Mouse (Mus musculus) liver, embryonic 13.5 days (tissue): ENCODE measurements around the gene Abcc4. TPM values are rescaled to one million over a fixed set of nuclear protein-coding genes. Genes with fewer than 3 reads are reported as not detected.
A peak's percentile ranks its signal among the peaks of the same experiment; 100 is the strongest.

Experiments used
- ATAC-seq: fragments of 200-750 bp; cut with Nextera tagmentation; 2 replicates; pipeline ENCODE4 v1.8.0; 2017; ENCODE audit warnings: low read depth, mild to moderate bottlenecking, moderate number of reproducible peaks, moderate library complexity
- DNase-seq: peaks from one replicate; pipeline ENCODE4 v3.0.0; 2022
- H3K27ac ChIP-seq: fragments of 300-500 bp; sonication (generic); 2 replicates; pipeline ENCODE4 v1.5.1; 2015; ENCODE audit warnings: moderate library complexity, mild to moderate bottlenecking, inconsistent platforms
- H3K27me3 ChIP-seq: fragments of 300-500 bp; sonication (generic); 2 replicates; pipeline ENCODE4 v1.6.1; 2015; ENCODE audit warnings: mild to moderate bottlenecking, inconsistent platforms
- H3K36me3 ChIP-seq: fragments of 300-500 bp; sonication (generic); 2 replicates; pipeline ENCODE4 v1.6.1; 2015; ENCODE audit warnings: mild to moderate bottlenecking, inconsistent platforms
- H3K4me1 ChIP-seq: fragments of 300-500 bp; sonication (generic); replicated peaks from 2 replicates; pipeline ENCODE4 v1.6.1; 2015; ENCODE audit warnings: inconsistent platforms
- H3K4me2 ChIP-seq: fragments of 300-500 bp; sonication (generic); 2 replicates; pipeline ENCODE4 v1.6.1; 2015; ENCODE audit warnings: inconsistent platforms, mild to moderate bottlenecking, moderate library complexity
- H3K4me3 ChIP-seq: fragments of 300-500 bp; sonication (generic); replicated peaks from 2 replicates; pipeline ENCODE4 v1.5.1; 2015; ENCODE audit warnings: mild to moderate bottlenecking, inconsistent platforms
- H3K9ac ChIP-seq: fragments of 300-500 bp; sonication (generic); 2 replicates; pipeline ENCODE4 v1.6.1; 2015; ENCODE audit warnings: mild to moderate bottlenecking, inconsistent platforms
- H3K9me3 ChIP-seq: fragments of 300-500 bp; sonication (generic); replicated peaks from 2 replicates; pipeline ENCODE4 v1.6.1; 2016; ENCODE audit warnings: inconsistent platforms
- WGBS: fragments of 180-500 bp; shearing (Covaris S2); methylation state at CpG from one replicate; pipeline ENCODE4 v1.1.7; 2015; ENCODE audit not compliant: insufficient replicate concordance; 5-methylcytosine and 5-hydroxymethylcytosine counted together
- polyA plus RNA-seq: library from polyadenylated mRNA; unstranded; fragments of >200 nt; fragmentation: Nextera tagmentation; extraction: Ambion mirVana; gene quantifications from 2 replicates; pipeline ENCODE4 v1.2.1, GENCODE M21; 2015

Gene Abcc4
- polyA plus RNA-seq, 1 experiment from 2014 or later: 1.7 TPM

- H3K9me3 ChIP-seq: no peaks in the 10 kb centered on the region
- H3K27ac ChIP-seq: no peak overlapping the region
- H3K27me3 ChIP-seq: no peaks in the 10 kb centered on the region
- peak overlapping the region; percentile 8; the same call in 1 of the 2 replicates for H3K4me2 ChIP-seq
- H3K4me1 ChIP-seq: peaks cover 29% of the 10 kb centered on the region
- H3K9ac ChIP-seq: no peak overlapping the region
- DNase-seq (no peak), ATAC-seq (peak; percentile 55)
- no peak overlapping the region for H3K4me3 ChIP-seq
- WGBS: 42% methylated on average over 15 of the region's 15 CpGs
- no peaks in the 10 kb centered on the region for H3K36me3 ChIP-seq
Measured at GRCm38 (mm10) chr14:118635493-118636183, 70.4 kb downstream of the Abcc4 start.

GRCm38 (mm10) chr14:118629649-118630048 is 76.4 kb downstream of the Abcc4 start:
- no peak for ATAC-seq
- H3K4me3 ChIP-seq: no peak overlapping the region
- peaks cover 5% of the 10 kb centered on the region; the same call in 1 of the 2 replicates for H3K36me3 ChIP-seq
- no peak overlapping the region for H3K9ac ChIP-seq
- no peak overlapping the region for H3K27ac ChIP-seq
- no peak overlapping the region for H3K4me2 ChIP-seq
- no peak for DNase-seq
- no peaks in the 10 kb centered on the region for H3K27me3 ChIP-seq
- no peaks in the 10 kb centered on the region for H3K9me3 ChIP-seq
- WGBS: 74% methylated on average over 8 of the region's 8 CpGs
- no peaks in the 10 kb centered on the region for H3K4me1 ChIP-seq

- Histone ChIP-seq H3K27me3 (no peaks in the 10 kb centered on the region), H3K9ac (no peak overlapping the region), H3K27ac (no peak overlapping the region), H3K36me3 (no peaks in the 10 kb centered on the region), H3K4me2 (no peak overlapping the region), H3K4me3 (no peak overlapping the region), H3K9me3 (no peaks in the 10 kb centered on the region), H3K4me1 (0 out of 2 replicates have a peak, but pooled peaks cover 3% of the 10 kb centered on the region)
- 57% methylated on average over 3 of the region's 3 CpGs for WGBS
- no peak for ATAC-seq
- no peak for DNase-seq
Measured at GRCm38 (mm10) chr14:118621449-118621789, 84.6 kb downstream of the Abcc4 start.

GRCm38 (mm10) chr14:118620773-118621448 is 85.1 kb downstream of the Abcc4 start:
- no peak overlapping the region for H3K9ac ChIP-seq
- no peak overlapping the region for H3K4me3 ChIP-seq
- H3K27ac ChIP-seq: no peak overlapping the region
- no peak for DNase-seq
- H3K36me3 ChIP-seq: no peaks in the 10 kb centered on the region
- ATAC-seq: no peak
- WGBS: 65% methylated on average over 6 of the region's 6 CpGs
- 0 out of 2 replicates have a peak, but pooled peaks cover 3% of the 10 kb centered on the region for H3K4me1 ChIP-seq
- no peaks in the 10 kb centered on the region for H3K27me3 ChIP-seq
- H3K4me2 ChIP-seq: no peak overlapping the region
- H3K9me3 ChIP-seq: no peaks in the 10 kb centered on the region

- Histone ChIP-seq H3K4me1 (peaks cover 3% of the 10 kb centered on the region; the same call in 1 of the 2 replicates), H3K9ac (no peak overlapping the region), H3K9me3 (no peaks in the 10 kb centered on the region), H3K27ac (no peak overlapping the region), H3K36me3 (no peaks in the 10 kb centered on the region), H3K27me3 (no peaks in the 10 kb centered on the region), H3K4me2 (no peak overlapping the region), H3K4me3 (no peak overlapping the region)
- WGBS: 64% methylated on average over 12 of the region's 12 CpGs
- no peak for ATAC-seq
- DNase-seq: no peak
Measured at GRCm38 (mm10) chr14:118616698-118617311, 89.2 kb downstream of the Abcc4 start.

- DNase-seq (no peak), ATAC-seq (no peak)
- no peaks in the 10 kb centered on the region for H3K27me3 ChIP-seq
- H3K27ac ChIP-seq: no peak overlapping the region
- H3K36me3 ChIP-seq: peaks cover 8% of the 10 kb centered on the region
- H3K9ac ChIP-seq: no peak overlapping the region
- no peak overlapping the region for H3K4me3 ChIP-seq
- 56% methylated on average over 9 of the region's 9 CpGs for WGBS
- no peaks in the 10 kb centered on the region for H3K9me3 ChIP-seq
- H3K4me2 ChIP-seq: no peak overlapping the region
- H3K4me1 ChIP-seq: peaks cover 3% of the 10 kb centered on the region; the same call in 1 of the 2 replicates
Measured at GRCm38 (mm10) chr14:118613734-118614133, 92.3 kb downstream of the Abcc4 start.

GRCm38 (mm10) chr14:118611714-118612113 is 94.3 kb downstream of the Abcc4 start:
- Histone ChIP-seq H3K4me1 (no peaks in the 10 kb centered on the region; the same call in 1 of the 2 replicates), H3K4me2 (no peak overlapping the region), H3K9ac (no peak overlapping the region), H3K9me3 (no peaks in the 10 kb centered on the region), H3K36me3 (peaks cover 8% of the 10 kb centered on the region), H3K4me3 (no peak overlapping the region), H3K27ac (no peak overlapping the region), H3K27me3 (no peaks in the 10 kb centered on the region)
- no peak for ATAC-seq
- no peak for DNase-seq
- 71% methylated on average over 17 of the region's 17 CpGs for WGBS

GRCm38 (mm10) chr14:118610786-118611185 is 95.2 kb downstream of the Abcc4 start:
- H3K4me2 ChIP-seq: no peak overlapping the region
- no peak for DNase-seq
- H3K4me3 ChIP-seq: no peak overlapping the region
- no peaks in the 10 kb centered on the region for H3K27me3 ChIP-seq
- H3K9ac ChIP-seq: no peak overlapping the region
- no peak overlapping the region for H3K27ac ChIP-seq
- ATAC-seq: no peak
- WGBS: 90% methylated on average over 11 of the region's 11 CpGs
- H3K9me3 ChIP-seq: no peaks in the 10 kb centered on the region
- no peaks in the 10 kb centered on the region; the same call in 1 of the 2 replicates for H3K4me1 ChIP-seq
- H3K36me3 ChIP-seq: peaks cover 8% of the 10 kb centered on the region

- no peaks in the 10 kb centered on the region for H3K27me3 ChIP-seq
- no peak overlapping the region for H3K4me2 ChIP-seq
- H3K36me3 ChIP-seq: peaks cover 8% of the 10 kb centered on the region
- no peaks in the 10 kb centered on the region for H3K9me3 ChIP-seq
- WGBS: 81% methylated on average over 16 of the region's 16 CpGs
- H3K4me3 ChIP-seq: no peak overlapping the region
- H3K9ac ChIP-seq: no peak overlapping the region
- ATAC-seq: no peak
- no peak overlapping the region for H3K27ac ChIP-seq
- DNase-seq: no peak
- no peaks in the 10 kb centered on the region; the same call in 1 of the 2 replicates for H3K4me1 ChIP-seq
Measured at GRCm38 (mm10) chr14:118608816-118609465, 97.1 kb downstream of the Abcc4 start.

- Histone ChIP-seq H3K36me3 (peaks cover 8% of the 10 kb centered on the region), H3K27ac (no peak overlapping the region), H3K27me3 (no peaks in the 10 kb centered on the region), H3K4me3 (no peak overlapping the region), H3K4me2 (no peak overlapping the region), H3K9me3 (no peaks in the 10 kb centered on the region), H3K4me1 (no peaks in the 10 kb centered on the region), H3K9ac (no peak overlapping the region)
- no peak for DNase-seq
- WGBS: 87% methylated on average over 7 of the region's 7 CpGs
- no peak for ATAC-seq
Measured at GRCm38 (mm10) chr14:118608317-118608716, 97.7 kb downstream of the Abcc4 start.

GRCm38 (mm10) chr14:118606476-118606875 is 99.5 kb downstream of the Abcc4 start:
- Histone ChIP-seq H3K4me2 (no peak overlapping the region), H3K36me3 (peaks cover 8% of the 10 kb centered on the region), H3K9me3 (no peaks in the 10 kb centered on the region), H3K4me1 (no peaks in the 10 kb centered on the region), H3K4me3 (no peak overlapping the region), H3K27me3 (no peaks in the 10 kb centered on the region), H3K9ac (no peak overlapping the region), H3K27ac (no peak overlapping the region)
- ATAC-seq: no peak
- WGBS: 67% methylated on average over 9 of the region's 9 CpGs
- DNase-seq: no peak
